Comparison of ENCODE assay signal across 21 mouse cellular contexts in genomic region chr6:28747025-28747424, GRCm38 (mm10).
DNase-seq lines count a peak whose midpoint lies in the region; ATAC-seq lines count a peak whose summit lies in the region.
"Had no signal": no experiment of that assay in that cellular context is flagged by ENCODE, and none has a peak within 500 bp of the region (broad histone marks: within the 10 kb centered on the region; RNA-seq: fewer than 3 reads in every experiment).

No protein-coding gene starts in this region.

- H3K27ac ChIP-seq in forebrain, embryonic 15.5 days (replicated peaks), result no peak overlapping the region
- H3K27ac ChIP-seq in forebrain, embryonic 10.5 days, result no peak overlapping the region
- no peak overlapping the region for H3K27ac ChIP-seq in heart, embryonic 10.5 days
- H3K27ac ChIP-seq: embryonic facial prominence, embryonic 13.5 days; gastrocnemius, adult 2 months; hindbrain, embryonic 12.5 days had no signal

- H3K9me3 ChIP-seq in forebrain, embryonic 15.5 days, result no peaks in the 10 kb centered on the region
- H3K9me3 ChIP-seq in forebrain, embryonic 10.5 days, result no peaks in the 10 kb centered on the region
- no peaks in the 10 kb centered on the region for H3K9me3 ChIP-seq in heart, embryonic 10.5 days
- H3K9me3 ChIP-seq: embryonic facial prominence, embryonic 13.5 days; hindbrain, embryonic 12.5 days had no signal

- DNase-seq in forebrain, embryonic 10.5 days (ENCODE audit: extremely low spot score, low spot score), result no peak
- peak; percentile 37 for DNase-seq in heart, adult 11 months
- no peak for DNase-seq in heart, embryonic 10.5 days (ENCODE audit: low spot score)
- peak; percentile 55 for DNase-seq in layer of hippocampus, adult 9-11 months
- DNase-seq in layer of hippocampus, postnatal 10 days (ENCODE audit: low spot score in 2 of 2), result no peak
- DNase-seq in MN1 (ENCODE audit: low spot score), result no peak
- DNase-seq: adrenal gland, postnatal 14 days; cerebellum, adult 18-20 months; cerebellum, adult 9-11 months; cerebellum, postnatal 36 days; gastrocnemius, adult 2 months; gastrocnemius, postnatal 25 days; heart, postnatal 10 days; heart, postnatal 4 days had no signal

- 72% methylated on average over 5 of the region's 5 CpGs for WGBS in forebrain, embryonic 15.5 days
- WGBS in forebrain, embryonic 10.5 days, result 90% methylated on average over 5 of the region's 5 CpGs
- WGBS in heart, embryonic 10.5 days, result 91% methylated on average over 5 of the region's 5 CpGs

- H3K27me3 ChIP-seq in forebrain, embryonic 15.5 days, result no peaks in the 10 kb centered on the region
- H3K27me3 ChIP-seq in forebrain, embryonic 10.5 days (ENCODE audit: poor library complexity, severe bottlenecking), result no peaks in the 10 kb centered on the region
- no peaks in the 10 kb centered on the region for H3K27me3 ChIP-seq in heart, embryonic 10.5 days (ENCODE audit: insufficient read depth, poor library complexity, severe bottlenecking)
- H3K27me3 ChIP-seq: embryonic facial prominence, embryonic 13.5 days; hindbrain, embryonic 12.5 days; Patski had no signal

- no peaks in the 10 kb centered on the region for H3K36me3 ChIP-seq in forebrain, embryonic 15.5 days
- H3K36me3 ChIP-seq in forebrain, embryonic 10.5 days (replicated peaks), result peaks cover 24% of the 10 kb centered on the region
- H3K36me3 ChIP-seq in heart, embryonic 10.5 days, result peaks cover 17% of the 10 kb centered on the region

- H3K4me2 ChIP-seq in forebrain, embryonic 15.5 days (replicated peaks), result no peak overlapping the region
- H3K4me2 ChIP-seq: embryonic facial prominence, embryonic 13.5 days; hindbrain, embryonic 12.5 days had no signal

- H3K9ac ChIP-seq in forebrain, embryonic 15.5 days (replicated peaks), result no peak overlapping the region
- H3K9ac ChIP-seq: embryonic facial prominence, embryonic 13.5 days; hindbrain, embryonic 12.5 days had no signal

- peak; percentile 23; the same call in 1 of the 2 replicates for ATAC-seq in forebrain, embryonic 15.5 days (replicated peaks)
- ATAC-seq: activated CD4-positive, CD25-positive, alpha-beta regulatory T cell, adult 4 months; hindbrain, embryonic 16.5 days; inflammation-experienced regulatory T-cells, adult 6 months; Patski had no signal

- H3K4me3 ChIP-seq in forebrain, embryonic 15.5 days, result no peak overlapping the region
- no peak overlapping the region for H3K4me3 ChIP-seq in forebrain, embryonic 10.5 days
- no peak overlapping the region for H3K4me3 ChIP-seq in heart, embryonic 10.5 days
- H3K4me3 ChIP-seq: embryonic facial prominence, embryonic 13.5 days; gastrocnemius, adult 2 months; hindbrain, embryonic 12.5 days had no signal

- peaks cover 33% of the 10 kb centered on the region for H3K4me1 ChIP-seq in forebrain, embryonic 15.5 days
- peaks cover 23% of the 10 kb centered on the region for H3K4me1 ChIP-seq in forebrain, embryonic 10.5 days
- peaks cover 19% of the 10 kb centered on the region for H3K4me1 ChIP-seq in heart, embryonic 10.5 days

Comparison
In these comparisons a context has a peak if more than half of its experiments do, and no peak if none do; other contexts are left out.
1. DNase-seq: peak in heart, adult 11 months (single experiment) and layer of hippocampus, adult 9-11 months (single experiment); none in forebrain, embryonic 10.5 days (single experiment), heart, embryonic 10.5 days (single experiment), layer of hippocampus, postnatal 10 days (0 of 2) and MN1 (single experiment).